Mouse (Mus musculus) heart, postnatal 0 days (tissue): Measurements from ENCODE around the gene 1700067K01Rik.

ENCODE experiments used
- CTCF ChIP-seq: IDR thresholded peaks from 2 replicates; pipeline ENCODE4 v1.5.1; 2016; ENCODE audit warnings: antibody characterized with exemption, control low read depth, low read depth
- EP300 ChIP-seq: IDR thresholded peaks from 2 replicates; pipeline ENCODE4 v1.6.1; 2016; ENCODE audit warnings: antibody characterized with exemption, low read depth

DNA sequence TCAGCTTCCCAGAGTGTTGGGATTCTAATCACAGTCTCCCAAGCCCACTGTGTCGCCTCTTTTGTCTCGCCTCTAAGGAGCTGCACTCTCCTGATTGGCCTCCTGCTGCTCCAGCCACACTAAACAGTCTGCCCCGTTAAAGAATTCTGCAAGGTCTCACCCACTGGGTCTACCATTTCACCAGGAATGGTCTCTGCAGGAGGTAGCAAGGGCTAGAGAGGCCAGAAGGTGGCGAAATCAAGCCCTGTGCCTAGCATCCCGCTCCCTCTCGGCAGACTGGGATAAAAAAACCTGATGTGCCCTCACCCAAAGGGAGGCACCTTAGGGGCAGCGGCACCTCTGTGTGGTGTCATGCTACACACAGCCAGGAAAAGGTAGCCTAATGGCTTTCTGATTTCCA lies 42.8 kb downstream of the 1700067K01Rik start:
- TF ChIP-seq CTCF = 0 out of 2 replicates have a peak, but pooled peaks have one; percentile 3
- TF ChIP-seq EP300 = no peak
